Mouse (Mus musculus) stomach, postnatal 0 days (tissue): ENCODE data around the gene Icmt.

Experiments used
- CTCF ChIP-seq: IDR thresholded peaks from 2 replicates; pipeline ENCODE4 v1.5.1; 2016; ENCODE audit warnings: antibody characterized with exemption, low read depth, mild to moderate bottlenecking, moderate library complexity
- EP300 ChIP-seq: optimal IDR thresholded peaks from 2 replicates; pipeline ENCODE3; 2016; ENCODE audit warnings: antibody characterized with exemption

GRCm38 (mm10) chr4:152263089-152263488, 33.9 kb upstream of the Icmt start:
- TF ChIP-seq CTCF (no peak), EP300 (no peak)
